Mouse (Mus musculus): ENCODE measurements at regions not wholly inside any gene's neighbourhood (a gene's known extent, or its start where the extent isn't known, plus 50 kb on each side); places are given as distances from the start of the nearest gene placed in this dataset.

DNA sequence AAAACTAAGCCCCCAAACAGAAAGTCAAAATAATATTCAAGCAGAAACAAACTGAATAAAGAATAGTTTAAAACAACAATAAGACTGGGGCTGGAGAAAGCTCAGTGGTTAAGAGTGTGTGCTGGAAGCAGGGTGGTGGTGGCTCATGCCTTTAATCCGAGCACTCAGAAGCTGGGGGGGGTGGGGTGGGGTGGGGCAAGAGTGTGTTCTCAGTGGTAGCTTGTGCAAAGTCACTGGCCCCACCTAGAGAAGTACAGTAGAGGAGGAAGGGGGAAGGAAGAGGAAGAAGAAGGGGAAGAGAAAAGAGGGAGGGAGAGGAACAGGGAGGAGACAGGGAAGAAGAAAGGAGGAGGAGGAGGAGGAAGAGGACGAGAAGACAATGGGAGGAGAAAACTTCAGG, 141.1 kb upstream of the Usp9x start:
- no peak for TF ChIP-seq CTCF (conservative IDR thresholded peaks at IDR 0.05; ENCODE audit: insufficient read depth, insufficient read length, low read depth, low read length)
- TF ChIP-seq POLR2A (IDR thresholded peaks at IDR 0.05; ENCODE audit: low read depth, low read length), result no peak

Measured in kidney, adult 2 months (tissue).